In the genomic region with DNA sequence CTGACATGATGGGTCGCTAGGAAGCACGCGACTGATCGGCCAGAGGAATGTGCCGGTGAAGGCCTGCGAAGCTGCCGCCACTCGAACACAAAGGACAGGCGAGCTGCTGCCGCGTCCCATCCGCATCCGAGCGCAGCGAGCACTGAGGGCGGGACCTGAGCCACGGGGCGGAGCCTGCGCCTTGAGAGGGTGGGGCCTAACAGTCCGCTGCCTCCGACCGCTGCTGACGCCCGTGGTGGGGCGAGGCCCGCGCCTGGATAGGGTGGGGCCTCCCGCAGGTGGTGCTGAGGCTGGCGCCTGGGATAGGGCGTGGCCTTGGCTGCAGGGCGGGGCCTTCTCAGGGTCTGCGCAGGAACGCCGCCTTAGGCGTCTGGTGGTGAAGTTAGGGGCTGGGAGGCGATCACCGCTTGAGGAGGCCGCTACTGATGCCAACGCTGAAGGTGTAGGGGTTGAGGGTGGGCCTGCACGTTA, we compare ENCODE assay signal across 8 mouse cellular contexts. TPM values are rescaled to one million over a fixed set of nuclear protein-coding genes. Genes with fewer than 3 reads are reported as not detected.
A peak's percentile ranks its signal among the peaks of the same experiment; 100 is the strongest.
DNase-seq lines count a peak whose midpoint lies in the region; ATAC-seq and TF ChIP-seq lines count a peak whose summit lies in the region.

A gene (minus strand): TSS at position 147 of the 471 bp plus-strand sequence.

- peak; percentile 97 to 98 for DNase-seq in CD8-positive naive resting alpha-beta T cell, adult 2 months (ENCODE audit: low read depth in 2 of 2, low spot score in 2 of 2)
- DNase-seq in c-Kit-positive CD71-negative TER-119-negative erythroid progenitor cells, embryonic 14.5 days (ENCODE audit: low read depth): peak; percentile 91
- peak; percentile 97 for DNase-seq in forebrain, embryonic 10.5 days (ENCODE audit: extremely low spot score, low spot score)
- peak; percentile 96 to 99 for DNase-seq in kidney, postnatal 25 days
- peak; percentile 91 to 93 (median 91) for DNase-seq in liver, embryonic 14.5 days (ENCODE audit: low read depth in 3 of 3, low spot score in 3 of 3)
- peak; percentile 98 for DNase-seq in neural tube, embryonic 11.5 days (ENCODE audit: low spot score)
- DNase-seq in stomach, postnatal 0 days (ENCODE audit: low spot score): peak; percentile 98

- H3K36me3 ChIP-seq in forebrain, embryonic 10.5 days (replicated peaks): peaks cover 54% of the 10 kb centered on the region
- H3K36me3 ChIP-seq in heart, embryonic 15.5 days: peaks cover 13% of the 10 kb centered on the region
- H3K36me3 ChIP-seq in liver, embryonic 14.5 days (replicated peaks; ENCODE audit: control insufficient read depth, insufficient read depth, low read depth): peaks cover 15% of the 10 kb centered on the region
- H3K36me3 ChIP-seq in neural tube, embryonic 11.5 days (ENCODE audit: control insufficient read depth, insufficient read depth, low read length): peaks cover 9% of the 10 kb centered on the region; the same call in 1 of the 2 replicates
- peaks cover 4% of the 10 kb centered on the region; the same call in 1 of the 2 replicates for H3K36me3 ChIP-seq in stomach, postnatal 0 days (ENCODE audit: control insufficient read depth, insufficient read depth, low read length)

- H3K4me2 ChIP-seq in heart, embryonic 15.5 days: peak within 1 kb of the TSS; percentile 88
- H3K4me2 ChIP-seq in liver, embryonic 14.5 days (ENCODE audit: low read depth): peak within 1 kb of the TSS; percentile 79
- H3K4me2 ChIP-seq in neural tube, embryonic 11.5 days (ENCODE audit: low read depth): peak within 1 kb of the TSS; percentile 80
- peak within 1 kb of the TSS; percentile 94 for H3K4me2 ChIP-seq in stomach, postnatal 0 days (replicated peaks; ENCODE audit: low read depth)

- no peaks in the 10 kb centered on the region for H3K27me3 ChIP-seq in forebrain, embryonic 10.5 days (ENCODE audit: poor library complexity, severe bottlenecking)
- no peaks in the 10 kb centered on the region for H3K27me3 ChIP-seq in heart, embryonic 15.5 days
- H3K27me3 ChIP-seq in liver, embryonic 14.5 days (ENCODE audit: control insufficient read depth, insufficient read depth, low read length): no peaks in the 10 kb centered on the region
- H3K27me3 ChIP-seq in neural tube, embryonic 11.5 days (ENCODE audit: control insufficient read depth, insufficient read depth, low read length): no peaks in the 10 kb centered on the region
- H3K27me3 ChIP-seq in stomach, postnatal 0 days (ENCODE audit: control insufficient read depth, insufficient read depth, low read length): no peaks in the 10 kb centered on the region

- TF ChIP-seq EP300 in liver, embryonic 14.5 days (IDR thresholded peaks at IDR 0.05; ENCODE audit: low read depth): no peak
- no peak for TF ChIP-seq EP300 in stomach, postnatal 0 days (optimal IDR thresholded peaks at IDR 0.05)

- peak within 1 kb of the TSS; percentile 89 for H3K9ac ChIP-seq in heart, embryonic 15.5 days
- H3K9ac ChIP-seq in liver, embryonic 14.5 days (replicated peaks): peak within 1 kb of the TSS; percentile 77
- H3K9ac ChIP-seq in neural tube, embryonic 11.5 days (ENCODE audit: low read length): peak within 1 kb of the TSS; percentile 99
- peak within 1 kb of the TSS; percentile 84 for H3K9ac ChIP-seq in stomach, postnatal 0 days (ENCODE audit: low read length)

- H3K9me3 ChIP-seq in forebrain, embryonic 10.5 days: no peaks in the 10 kb centered on the region
- no peaks in the 10 kb centered on the region for H3K9me3 ChIP-seq in heart, embryonic 15.5 days (replicated peaks)
- H3K9me3 ChIP-seq in liver, embryonic 14.5 days (ENCODE audit: control insufficient read depth, low read length): no peaks in the 10 kb centered on the region
- no peaks in the 10 kb centered on the region for H3K9me3 ChIP-seq in neural tube, embryonic 11.5 days (ENCODE audit: control insufficient read depth, low read length)
- no peaks in the 10 kb centered on the region for H3K9me3 ChIP-seq in stomach, postnatal 0 days (ENCODE audit: control insufficient read depth, low read length)

- H3K4me3 ChIP-seq in forebrain, embryonic 10.5 days: peak within 1 kb of the TSS; percentile 79
- H3K4me3 ChIP-seq in heart, embryonic 15.5 days: peak within 1 kb of the TSS; percentile 88
- H3K4me3 ChIP-seq in liver, embryonic 14.5 days (ENCODE audit: insufficient read depth in 1 of 2, low read depth in 2 of 2, low read length in 2 of 2): peak within 1 kb of the TSS; percentile 73 to 76
- peak within 1 kb of the TSS; percentile 95 for H3K4me3 ChIP-seq in neural tube, embryonic 11.5 days (ENCODE audit: low read depth, low read length)
- H3K4me3 ChIP-seq in stomach, postnatal 0 days (ENCODE audit: low read depth, low read length): peak within 1 kb of the TSS; percentile 98

- no peak for TF ChIP-seq CTCF in liver, embryonic 14.5 days (IDR thresholded peaks at IDR 0.05; ENCODE audit: low read depth)
- no peak for TF ChIP-seq CTCF in stomach, postnatal 0 days (IDR thresholded peaks at IDR 0.05; ENCODE audit: low read depth)

- WGBS in forebrain, embryonic 10.5 days: under 1% methylated on average over 40 of the region's 40 CpGs
- WGBS in heart, embryonic 15.5 days: under 1% methylated on average over 40 of the region's 40 CpGs
- under 1% methylated on average over 40 of the region's 40 CpGs for WGBS in liver, embryonic 14.5 days (ENCODE audit: insufficient replicate concordance)
- WGBS in neural tube, embryonic 11.5 days: 1% methylated on average over 40 of the region's 40 CpGs
- under 1% methylated on average over 40 of the region's 40 CpGs for WGBS in stomach, postnatal 0 days

- peak within 1 kb of the TSS; percentile 99 for H3K27ac ChIP-seq in forebrain, embryonic 10.5 days
- peak within 1 kb of the TSS; percentile 99 for H3K27ac ChIP-seq in heart, embryonic 15.5 days
- peak within 1 kb of the TSS; percentile 76 for H3K27ac ChIP-seq in liver, embryonic 14.5 days
- peak within 1 kb of the TSS; percentile 98 for H3K27ac ChIP-seq in neural tube, embryonic 11.5 days (ENCODE audit: low read depth, low read length)
- peak within 1 kb of the TSS; percentile 97 for H3K27ac ChIP-seq in stomach, postnatal 0 days (replicated peaks)

- ATAC-seq in heart, embryonic 15.5 days (replicated peaks; ENCODE audit: insufficient number of reproducible peaks, insufficient read depth, low FRiP score, low read depth): peak; percentile 95
- ATAC-seq in liver, embryonic 14.5 days (ENCODE audit: insufficient read depth): peak; percentile 92
- peak; percentile 94 for ATAC-seq in neural tube, embryonic 11.5 days (ENCODE audit: insufficient read depth, low FRiP score, low TSS enrichment)
- ATAC-seq in stomach, postnatal 0 days (ENCODE audit: low FRiP score, low TSS enrichment): peak; percentile 97

- H3K4me1 ChIP-seq in forebrain, embryonic 10.5 days: peaks cover 39% of the 10 kb centered on the region
- peaks cover 41% of the 10 kb centered on the region for H3K4me1 ChIP-seq in heart, embryonic 15.5 days (replicated peaks)
- H3K4me1 ChIP-seq in liver, embryonic 14.5 days (replicated peaks; ENCODE audit: control insufficient read depth in 2 of 2, insufficient read depth in 2 of 2, low read length in 1 of 2): peaks cover 13 to 17% of the 10 kb centered on the region in 2 experiments
- H3K4me1 ChIP-seq in neural tube, embryonic 11.5 days (ENCODE audit: control insufficient read depth, insufficient read depth, low read length): peaks cover 16% of the 10 kb centered on the region; the same call in 1 of the 2 replicates
- H3K4me1 ChIP-seq in stomach, postnatal 0 days (replicated peaks; ENCODE audit: control insufficient read depth, insufficient read depth): no peaks in the 10 kb centered on the region; the same call in 1 of the 2 replicates

RNA-seq across cellular contexts. Expression of the gene that starts here (rescaled TPM):
- polyA plus RNA-seq in forebrain, embryonic 10.5 days (2016; fragmentation: Nextera tagmentation; extraction: Ambion mirVana): 127 and 129 TPM in 2 replicates
- 57.4 and 70.0 TPM in 2 replicates for polyA plus RNA-seq in heart, embryonic 15.5 days (2015; fragmentation: Nextera tagmentation; extraction: Ambion mirVana)
- 24.8 and 25.3 TPM in 2 replicates for polyA plus RNA-seq in liver, embryonic 14.5 days (2012; rRNA removed)
- 17.6 and 21.8 TPM in 2 replicates for polyA plus RNA-seq in liver, embryonic 14.5 days (2014; fragmentation: Nextera tagmentation; extraction: Ambion mirVana)
- 109 TPM in 2 replicates for polyA plus RNA-seq in neural tube, embryonic 11.5 days (2014; fragmentation: Nextera tagmentation; extraction: Ambion mirVana)
- 27.9 and 29.3 TPM in 2 replicates for polyA plus RNA-seq in stomach, postnatal 0 days (2015; fragmentation: Nextera tagmentation; extraction: Ambion mirVana)

Comparison
In these comparisons a context has a peak if more than half of its experiments do, and no peak if none do; other contexts are left out.
1. Peak in every context shown above with its lines: DNase-seq, ATAC-seq, H3K4me3 ChIP-seq and H3K27ac ChIP-seq.